Mouse (Mus musculus): ENCODE data around the gene Rasgef1b. TPM values are rescaled to one million over a fixed set of nuclear protein-coding genes. Genes with fewer than 3 reads are reported as not detected.

The Rasgef1b gene
- polyA plus RNA-seq, 1 experiment from 2014 or later: 31.1 TPM

- Histone ChIP-seq H3K36me3 (ENCODE audit: control insufficient read depth, insufficient read depth) (no peaks in the 10 kb centered on the region), H3K9ac (ENCODE audit: low read length) (no peak overlapping the region), H3K4me2 (ENCODE audit: low read depth, low read length) (no peak overlapping the region), H3K27ac (ENCODE audit: low read length) (no peak overlapping the region), H3K4me3 (ENCODE audit: low read length) (no peak overlapping the region), H3K27me3 (ENCODE audit: control insufficient read depth, insufficient read depth, low read length) (no peaks in the 10 kb centered on the region), H3K9me3 (replicated peaks; ENCODE audit: control insufficient read depth, low read length) (no peaks in the 10 kb centered on the region), H3K4me1 (ENCODE audit: control insufficient read depth, insufficient read depth, low read length) (peaks cover 2% of the 10 kb centered on the region; the same call in 1 of the 2 replicates)
- no peak for ATAC-seq (replicated peaks; ENCODE audit: extremely low read depth, insufficient read depth, low FRiP score)
- 60% methylated on average over 7 of the region's 7 CpGs for WGBS
Measured at GRCm38 (mm10) chr5:99552645-99553044, 176.2 kb downstream of the Rasgef1b start.

GRCm38 (mm10) chr5:99544664-99545494 lies 184.0 kb downstream of the Rasgef1b start:
- WGBS: 64% methylated on average over 6 of the region's 6 CpGs
- H3K4me2 ChIP-seq (ENCODE audit: low read depth, low read length): no peak overlapping the region
- no peak overlapping the region for H3K4me3 ChIP-seq (ENCODE audit: low read length)
- no peaks in the 10 kb centered on the region for H3K36me3 ChIP-seq (ENCODE audit: control insufficient read depth, insufficient read depth)
- no peaks in the 10 kb centered on the region for H3K4me1 ChIP-seq (ENCODE audit: control insufficient read depth, insufficient read depth, low read length)
- no peak overlapping the region for H3K27ac ChIP-seq (ENCODE audit: low read length)
- no peak overlapping the region for H3K9ac ChIP-seq (ENCODE audit: low read length)
- no peaks in the 10 kb centered on the region for H3K27me3 ChIP-seq (ENCODE audit: control insufficient read depth, insufficient read depth, low read length)
- ATAC-seq (replicated peaks; ENCODE audit: extremely low read depth, insufficient read depth, low FRiP score): no peak
- H3K9me3 ChIP-seq (replicated peaks; ENCODE audit: control insufficient read depth, low read length): no peaks in the 10 kb centered on the region

- Histone ChIP-seq H3K4me1 (ENCODE audit: control insufficient read depth, insufficient read depth, low read length) (no peaks in the 10 kb centered on the region), H3K27me3 (ENCODE audit: control insufficient read depth, insufficient read depth, low read length) (no peaks in the 10 kb centered on the region), H3K27ac (ENCODE audit: low read length) (no peak overlapping the region), H3K9ac (ENCODE audit: low read length) (no peak overlapping the region), H3K9me3 (replicated peaks; ENCODE audit: control insufficient read depth, low read length) (no peaks in the 10 kb centered on the region), H3K36me3 (ENCODE audit: control insufficient read depth, insufficient read depth) (no peaks in the 10 kb centered on the region), H3K4me3 (ENCODE audit: low read length) (no peak overlapping the region), H3K4me2 (ENCODE audit: low read depth, low read length) (no peak overlapping the region)
- 79% methylated on average over 2 of the region's 2 CpGs for WGBS
- no peak for ATAC-seq (replicated peaks; ENCODE audit: extremely low read depth, insufficient read depth, low FRiP score)
Measured at GRCm38 (mm10) chr5:99541999-99542765, 186.7 kb downstream of the Rasgef1b start.

GRCm38 (mm10) chr5:99541321-99541895 lies 187.5 kb downstream of the Rasgef1b start:
- Histone ChIP-seq H3K4me1 (ENCODE audit: control insufficient read depth, insufficient read depth, low read length) (no peaks in the 10 kb centered on the region), H3K9me3 (replicated peaks; ENCODE audit: control insufficient read depth, low read length) (no peaks in the 10 kb centered on the region), H3K4me3 (ENCODE audit: low read length) (no peak overlapping the region), H3K27me3 (ENCODE audit: control insufficient read depth, insufficient read depth, low read length) (no peaks in the 10 kb centered on the region), H3K36me3 (ENCODE audit: control insufficient read depth, insufficient read depth) (no peaks in the 10 kb centered on the region), H3K9ac (ENCODE audit: low read length) (no peak overlapping the region), H3K27ac (ENCODE audit: low read length) (no peak overlapping the region), H3K4me2 (ENCODE audit: low read depth, low read length) (no peak overlapping the region)
- no peak for ATAC-seq (replicated peaks; ENCODE audit: extremely low read depth, insufficient read depth, low FRiP score)
- WGBS: 50% methylated on average over 11 of the region's 11 CpGs

GRCm38 (mm10) chr5:99533416-99533815 lies 195.4 kb downstream of the Rasgef1b start:
- no peak overlapping the region for H3K4me3 ChIP-seq (ENCODE audit: low read length)
- WGBS: 72% methylated on average over 7 of the region's 7 CpGs
- no peak overlapping the region for H3K4me2 ChIP-seq (ENCODE audit: low read depth, low read length)
- ATAC-seq (replicated peaks; ENCODE audit: extremely low read depth, insufficient read depth, low FRiP score): no peak
- H3K36me3 ChIP-seq (ENCODE audit: control insufficient read depth, insufficient read depth): no peaks in the 10 kb centered on the region
- no peak overlapping the region for H3K9ac ChIP-seq (ENCODE audit: low read length)
- H3K27me3 ChIP-seq (ENCODE audit: control insufficient read depth, insufficient read depth, low read length): no peaks in the 10 kb centered on the region
- H3K4me1 ChIP-seq (ENCODE audit: control insufficient read depth, insufficient read depth, low read length): no peaks in the 10 kb centered on the region
- no peaks in the 10 kb centered on the region for H3K9me3 ChIP-seq (replicated peaks; ENCODE audit: control insufficient read depth, low read length)
- H3K27ac ChIP-seq (ENCODE audit: low read length): no peak overlapping the region

GRCm38 (mm10) chr5:99526797-99527201 lies 202.1 kb downstream of the Rasgef1b start:
- Histone ChIP-seq H3K4me3 (ENCODE audit: low read length) (no peak overlapping the region), H3K27ac (ENCODE audit: low read length) (no peak overlapping the region)
- WGBS: 52% methylated on average over 7 of the region's 7 CpGs

GRCm38 (mm10) chr5:99525649-99526048 lies 203.2 kb downstream of the Rasgef1b start:
- Histone ChIP-seq H3K27ac (ENCODE audit: low read length) (no peak overlapping the region), H3K36me3 (ENCODE audit: control insufficient read depth, insufficient read depth) (no peaks in the 10 kb centered on the region), H3K9ac (ENCODE audit: low read length) (no peak overlapping the region), H3K9me3 (replicated peaks; ENCODE audit: control insufficient read depth, low read length) (no peaks in the 10 kb centered on the region), H3K27me3 (ENCODE audit: control insufficient read depth, insufficient read depth, low read length) (no peaks in the 10 kb centered on the region), H3K4me2 (ENCODE audit: low read depth, low read length) (no peak overlapping the region), H3K4me3 (ENCODE audit: low read length) (no peak overlapping the region), H3K4me1 (ENCODE audit: control insufficient read depth, insufficient read depth, low read length) (peaks cover 20% of the 10 kb centered on the region)
- WGBS: 51% methylated on average over 4 of the region's 4 CpGs
- no peak for ATAC-seq (replicated peaks; ENCODE audit: extremely low read depth, insufficient read depth, low FRiP score)

More at GRCm38 (mm10) chr5:99526797-99527201, 202.1 kb downstream of the Rasgef1b start:
- no peaks in the 10 kb centered on the region for H3K27me3 ChIP-seq (ENCODE audit: control insufficient read depth, insufficient read depth, low read length)
- peaks cover 15% of the 10 kb centered on the region for H3K4me1 ChIP-seq (ENCODE audit: control insufficient read depth, insufficient read depth, low read length)
- no peak overlapping the region for H3K4me2 ChIP-seq (ENCODE audit: low read depth, low read length)
- no peak overlapping the region for H3K9ac ChIP-seq (ENCODE audit: low read length)
- ATAC-seq (replicated peaks; ENCODE audit: extremely low read depth, insufficient read depth, low FRiP score): no peak
- H3K36me3 ChIP-seq (ENCODE audit: control insufficient read depth, insufficient read depth): no peaks in the 10 kb centered on the region
- H3K9me3 ChIP-seq (replicated peaks; ENCODE audit: control insufficient read depth, low read length): no peaks in the 10 kb centered on the region

- H3K4me3 ChIP-seq (ENCODE audit: low read length): no peak overlapping the region
- 26% methylated on average over 8 of the region's 8 CpGs for WGBS
- ATAC-seq (replicated peaks; ENCODE audit: extremely low read depth, insufficient read depth, low FRiP score): peak; percentile 37; the same call in 1 of the 2 replicates
- no peaks in the 10 kb centered on the region for H3K9me3 ChIP-seq (replicated peaks; ENCODE audit: control insufficient read depth, low read length)
- H3K27ac ChIP-seq (ENCODE audit: low read length): no peak overlapping the region
- H3K4me1 ChIP-seq (ENCODE audit: control insufficient read depth, insufficient read depth, low read length): peaks cover 31% of the 10 kb centered on the region
- H3K9ac ChIP-seq (ENCODE audit: low read length): no peak overlapping the region
- no peaks in the 10 kb centered on the region for H3K27me3 ChIP-seq (ENCODE audit: control insufficient read depth, insufficient read depth, low read length)
- H3K4me2 ChIP-seq (ENCODE audit: low read depth, low read length): no peak overlapping the region
- H3K36me3 ChIP-seq (ENCODE audit: control insufficient read depth, insufficient read depth): no peaks in the 10 kb centered on the region
Measured at GRCm38 (mm10) chr5:99522571-99523269, 206.1 kb downstream of the Rasgef1b start.

Measured in heart, embryonic 16.5 days (tissue).